Mouse (Mus musculus): Measurements from ENCODE around the gene Fmo2.

Fmo2 gene

DNA sequence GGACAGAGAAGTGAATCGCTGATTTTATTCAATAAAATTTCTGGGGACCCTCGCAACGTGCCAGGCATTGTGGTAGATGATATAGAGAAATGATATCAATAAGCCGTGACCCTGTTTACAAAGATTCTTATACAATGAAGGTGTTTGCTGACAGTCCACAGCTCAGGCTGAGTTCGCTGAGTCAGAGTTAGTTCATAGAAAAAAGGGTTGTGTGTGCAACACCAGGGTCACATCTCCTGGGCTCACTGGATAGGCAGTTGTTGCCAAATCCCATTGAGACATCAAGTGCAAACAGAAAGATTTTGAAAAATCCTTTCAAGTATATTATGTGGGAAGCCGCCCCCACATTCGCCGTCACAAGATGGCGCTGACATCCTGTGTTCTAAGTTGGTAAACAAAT, 58.3 kb downstream of the Fmo2 start:
- DNase-seq = no peak

GRCm38 (mm10) chr1:162838976-162839375, 59.5 kb downstream of the Fmo2 start:
- no peak for DNase-seq

DNA sequence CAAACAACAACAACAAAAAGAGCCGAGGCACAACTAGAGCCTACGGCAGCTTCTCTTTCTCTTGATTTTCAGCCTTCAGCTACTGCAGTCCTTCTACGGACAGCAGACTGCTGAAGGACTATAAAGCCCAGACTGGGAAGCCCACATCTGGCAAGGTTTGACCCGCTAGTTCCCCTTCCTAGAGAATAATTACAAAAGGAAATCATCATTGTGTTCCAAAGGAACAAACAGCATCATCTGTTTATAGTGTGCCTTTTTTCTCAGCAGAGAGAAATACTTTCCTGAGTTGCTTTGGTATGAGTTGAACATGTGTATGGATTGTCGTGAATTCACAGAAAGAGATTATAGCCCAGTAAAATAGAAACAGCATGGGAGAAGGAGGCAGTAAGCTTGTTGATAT, 64.2 kb downstream of the Fmo2 start:
- DNase-seq = no peak

DNA sequence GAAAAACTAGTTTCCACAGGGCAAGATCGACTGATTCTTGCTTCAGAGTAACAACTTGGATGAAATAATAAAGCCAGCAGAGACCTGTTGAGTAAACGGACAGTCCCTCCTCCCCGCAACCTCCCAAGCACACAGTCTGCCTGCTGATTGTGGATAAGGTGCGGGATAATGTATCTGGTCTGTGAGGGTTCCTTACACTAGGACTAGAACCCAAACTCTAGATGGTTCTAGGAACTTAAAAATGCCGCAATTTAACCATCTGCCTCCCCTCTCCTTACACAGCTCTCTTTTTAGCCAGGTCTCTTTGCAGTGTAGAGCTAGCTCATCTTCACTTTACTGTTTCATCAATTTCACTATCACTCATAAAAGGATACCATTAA, 66.0 kb downstream of the Fmo2 start:
- no peak for DNase-seq

DNA sequence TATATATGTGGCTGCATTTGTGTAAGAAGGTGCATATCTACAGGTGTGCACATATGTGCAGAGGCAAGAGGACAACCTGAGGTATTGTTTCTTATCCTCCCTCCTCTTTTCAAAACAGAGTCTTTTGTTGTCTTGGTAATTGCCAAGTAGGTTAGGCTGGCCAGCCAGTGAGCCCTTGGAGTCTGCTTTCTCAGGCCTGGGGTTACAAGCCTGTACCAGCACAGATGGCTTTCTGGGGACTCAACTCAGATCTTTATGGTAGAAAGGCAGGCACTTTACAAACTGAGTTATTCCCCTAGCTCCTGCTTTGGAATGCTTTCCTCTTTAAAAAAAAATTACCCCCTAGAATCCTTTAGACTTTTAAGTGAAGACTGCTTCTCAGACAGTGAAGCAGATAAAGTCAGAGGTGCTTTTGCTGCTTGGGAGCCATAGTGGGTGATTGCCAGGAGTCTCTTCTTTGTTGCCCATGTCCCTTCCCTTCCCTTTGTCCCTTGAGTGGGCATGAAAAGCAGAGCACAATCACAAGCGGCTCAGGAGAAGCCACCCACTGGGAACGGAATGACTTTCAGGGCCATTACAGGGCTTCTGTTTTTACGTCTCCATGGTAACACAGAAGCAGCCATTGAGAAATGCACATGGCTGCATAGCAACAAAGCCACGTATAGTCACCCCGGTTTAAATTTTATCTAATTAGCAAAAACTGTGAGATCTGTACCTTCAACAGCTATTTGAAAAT, 66.5 kb downstream of the Fmo2 start:
- DNase-seq = no peak

All from kidney, adult 11 months (tissue).